Mouse (Mus musculus): Measurements from ENCODE around the gene Ermard.

- TF ChIP-seq ZNF384 (IDR thresholded peaks at IDR 0.05; ENCODE audit: low read depth, low read length) = no peak
- no peak for TF ChIP-seq ZC3H11A (IDR thresholded peaks at IDR 0.05; ENCODE audit: borderline replicate concordance, low read depth, low read length)
These were observed 57.7 kb downstream of the Ermard start for GRCm38 (mm10) chr17:15098677-15099076.
